Mouse (Mus musculus) embryonic fibroblast, embryonic 13.5 days (primary cell): ENCODE data around the gene Slc22a15.

Experiments used
- CTCF ChIP-seq: IDR thresholded peaks from 2 replicates; pipeline ENCODE4 v1.5.1; 2011; ENCODE audit warnings: mild to moderate bottlenecking, control low read depth, low read length, moderate library complexity, borderline replicate concordance; ENCODE audit not compliant: insufficient read depth
- POLR2A ChIP-seq: IDR thresholded peaks from 2 replicates; pipeline ENCODE4 v1.6.1; 2011; ENCODE audit warnings: low read depth, mild to moderate bottlenecking, control low read depth, low read length, moderate library complexity

DNA sequence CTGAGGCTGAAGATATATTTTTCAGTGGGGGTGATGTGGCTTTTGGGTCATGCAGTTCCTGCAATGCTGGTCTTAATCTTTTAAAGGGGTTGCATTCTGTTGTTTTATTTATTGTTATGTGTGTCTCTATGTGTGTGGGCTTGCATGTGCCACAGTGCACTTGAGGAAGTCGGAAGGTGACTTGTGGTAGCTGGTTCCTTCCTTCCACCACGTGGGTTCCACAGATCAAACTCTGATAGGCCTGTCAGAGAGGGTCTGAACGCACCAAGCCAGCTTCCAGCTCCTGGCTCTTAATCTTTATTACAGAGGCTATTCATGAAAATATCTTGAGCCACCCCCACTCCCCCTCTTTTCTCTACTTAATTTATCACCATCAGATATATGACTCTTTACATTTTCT, 40.4 kb downstream of the Slc22a15 start:
- TF ChIP-seq CTCF (no peak), POLR2A (no peak)
